Mouse (Mus musculus): ENCODE measurements around the gene Gm5938.

The Gm5938 gene

DNA sequence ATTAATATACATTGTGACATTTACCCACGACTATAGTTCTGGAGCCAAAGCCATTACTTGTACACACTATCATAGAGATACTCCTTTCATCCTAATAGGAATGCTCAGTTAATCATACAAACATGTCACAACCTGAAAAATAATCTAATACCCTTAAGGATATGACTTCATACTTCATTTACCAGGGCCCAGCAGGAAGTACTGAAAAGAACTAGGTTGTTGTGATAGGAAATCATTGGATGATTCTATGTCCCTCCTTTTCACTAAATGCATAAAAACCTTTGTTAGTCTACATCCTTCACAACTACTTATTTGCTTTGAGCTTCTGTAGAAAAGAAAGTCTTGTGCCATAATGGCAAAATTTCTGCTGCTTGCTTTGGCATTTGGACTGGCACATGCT lies at the start of gene Gm5938:
Gm5938 (plus strand) TSS at position 301 of the 400 bp plus-strand sequence.
- no peak for DNase-seq

DNA sequence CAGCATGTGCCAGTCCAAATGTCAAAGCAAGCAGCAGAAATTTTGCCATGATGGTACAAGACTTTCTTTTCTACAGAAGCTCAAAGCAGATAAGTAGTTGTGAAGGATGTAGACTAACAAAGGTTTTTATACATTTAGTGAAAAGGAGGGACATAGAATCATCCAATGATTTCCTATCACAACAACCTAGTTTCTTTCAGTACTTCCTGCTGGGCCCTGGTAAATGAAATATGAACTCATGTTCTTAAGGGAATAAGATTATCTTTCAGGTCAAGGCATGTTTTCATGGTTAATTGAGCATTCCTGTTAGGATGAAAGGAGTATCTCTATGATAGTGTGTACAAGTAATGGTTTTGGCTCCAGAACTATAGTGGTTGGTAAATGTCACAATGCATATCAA lies 34.0 kb upstream of the Gm5938 start, which contains the start of gene Obp1a:
Obp1a (minus strand) TSS at position 101 of the 400 bp plus-strand sequence.
- no peak for DNase-seq

Data from kidney, postnatal 36 days (tissue).